Mouse (Mus musculus) embryo, embryonic 11 days (tissue): ENCODE data around the gene Scyl3.

Experiments
- DNase-seq: peaks from one replicate; pipeline ENCODE4 v3.0.0-alpha.2; 2015

The Scyl3 gene

GRCm38 (mm10) chr1:163928846-163929245 lies at the start of gene Scyl3:
Scyl3 (plus strand) TSS chr1:163929100.
- DNase-seq: no peak

GRCm38 (mm10) chr1:163889629-163890028 lies 39.3 kb upstream of the Scyl3 start:
- no peak for DNase-seq

GRCm38 (mm10) chr1:163893294-163893693 lies 35.6 kb upstream of the Scyl3 start:
- no peak for DNase-seq

GRCm38 (mm10) chr1:163893774-163894527 lies 34.9 kb upstream of the Scyl3 start:
- no peak for DNase-seq

- peak; percentile 66 for DNase-seq
Observed at GRCm38 (mm10) chr1:163898291-163898764, 30.6 kb upstream of the Scyl3 start.

GRCm38 (mm10) chr1:163899575-163899974 lies 29.3 kb upstream of the Scyl3 start:
- DNase-seq: no peak

- DNase-seq: no peak
Observed at GRCm38 (mm10) chr1:163900168-163900567, 28.7 kb upstream of the Scyl3 start.

- no peak for DNase-seq
Observed at GRCm38 (mm10) chr1:163903411-163903810, 25.5 kb upstream of the Scyl3 start.

- peak; percentile 42 for DNase-seq
Observed at GRCm38 (mm10) chr1:163907007-163907811, 21.7 kb upstream of the Scyl3 start.

- DNase-seq: no peak
Observed at GRCm38 (mm10) chr1:163908389-163908788, 20.5 kb upstream of the Scyl3 start.

- peak; percentile 65 for DNase-seq
Observed at GRCm38 (mm10) chr1:163910343-163910742, 18.6 kb upstream of the Scyl3 start.

- DNase-seq: no peak
Observed at GRCm38 (mm10) chr1:163910785-163911184, 18.1 kb upstream of the Scyl3 start.

- no peak for DNase-seq
Observed at GRCm38 (mm10) chr1:163911981-163912380, 16.9 kb upstream of the Scyl3 start.

- DNase-seq: no peak
Observed at GRCm38 (mm10) chr1:163917349-163918160, 11.3 kb upstream of the Scyl3 start.

- DNase-seq: no peak
Observed at GRCm38 (mm10) chr1:163924093-163924492, 4.8 kb upstream of the Scyl3 start.

GRCm38 (mm10) chr1:163929636-163930457 lies 947 bp downstream of the Scyl3 start:
- peak; percentile 93 for DNase-seq

- no peak for DNase-seq
Observed at GRCm38 (mm10) chr1:163930458-163930794, 1.5 kb downstream of the Scyl3 start.

- DNase-seq: no peak
Observed at GRCm38 (mm10) chr1:163931801-163932200, 2.9 kb downstream of the Scyl3 start.

GRCm38 (mm10) chr1:163934591-163934990 lies 5.7 kb downstream of the Scyl3 start:
- DNase-seq: no peak

- DNase-seq: no peak
Observed at GRCm38 (mm10) chr1:163942056-163942455, 13.2 kb downstream of the Scyl3 start.

- no peak for DNase-seq
Observed at GRCm38 (mm10) chr1:163953396-163953795, 24.5 kb downstream of the Scyl3 start.

GRCm38 (mm10) chr1:163958036-163958435 lies 29.1 kb downstream of the Scyl3 start:
- DNase-seq: no peak
